Mouse (Mus musculus): ENCODE measurements around the gene Rassf4. TPM values are rescaled to one million over a fixed set of nuclear protein-coding genes. Genes with fewer than 3 reads are reported as not detected.

Gene Rassf4
- 38.7 and 46.7 TPM in 2 replicates for polyA plus RNA-seq (2016; fragmentation: Nextera tagmentation; extraction: Ambion mirVana)

- peak within 1 kb of the TSS; percentile 93 for H3K4me2 ChIP-seq (replicated peaks)
- peak within 1 kb of the TSS; percentile 89 for H3K27ac ChIP-seq
- H3K36me3 ChIP-seq: no peaks in the 10 kb centered on the region
- no peaks in the 10 kb centered on the region for H3K9me3 ChIP-seq (replicated peaks)
- H3K9ac ChIP-seq: peak within 1 kb of the TSS; percentile 64
- peaks cover 46% of the 10 kb centered on the region for H3K4me1 ChIP-seq
- H3K27me3 ChIP-seq: no peaks in the 10 kb centered on the region; the same call in 1 of the 2 replicates
- ATAC-seq (ENCODE audit: low FRiP score): peak; percentile 89
- WGBS: under 1% methylated on average over 44 of the region's 44 CpGs
- peak within 1 kb of the TSS; percentile 49 for H3K4me3 ChIP-seq
These were observed at the start of gene Rassf4 for GRCm38 (mm10) chr6:116673471-116674282. Rassf4 (minus strand) TSS chr6:116673952.

DNA sequence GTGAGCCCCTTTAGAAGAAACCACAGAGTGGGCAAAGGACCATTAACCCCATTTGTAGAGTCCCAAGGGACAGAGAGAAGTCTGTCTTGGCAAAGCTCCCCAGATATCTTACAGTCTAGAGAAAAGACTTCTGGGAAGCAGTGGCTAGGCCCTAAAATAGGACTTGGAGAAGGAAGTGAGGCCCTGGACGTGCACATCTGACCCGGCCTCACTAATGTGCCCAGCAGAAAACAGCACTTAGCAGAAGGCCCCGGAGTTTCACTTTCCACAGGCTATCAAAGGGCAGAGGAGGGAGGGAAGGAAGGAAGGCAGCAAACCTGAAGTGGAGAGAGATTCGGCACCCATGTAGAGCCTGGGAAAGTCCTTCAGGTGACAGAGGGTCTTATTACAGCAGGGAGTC lies 45.2 kb upstream of the Rassf4 start:
- Histone ChIP-seq H3K9ac (no peak overlapping the region), H3K27ac (no peak overlapping the region), H3K4me3 (no peak overlapping the region), H3K9me3 (replicated peaks) (no peaks in the 10 kb centered on the region), H3K4me2 (replicated peaks) (no peak overlapping the region), H3K27me3 (no peaks in the 10 kb centered on the region), H3K36me3 (no peaks in the 10 kb centered on the region), H3K4me1 (no peaks in the 10 kb centered on the region)
- ATAC-seq (ENCODE audit: low FRiP score): no peak
- 95% methylated on average over 4 of the region's 4 CpGs for WGBS

GRCm38 (mm10) chr6:116718361-116718760 lies 44.6 kb upstream of the Rassf4 start:
- Histone ChIP-seq H3K27me3 (no peaks in the 10 kb centered on the region), H3K4me1 (no peaks in the 10 kb centered on the region)
- 85% methylated on average over 4 of the region's 4 CpGs for WGBS

GRCm38 (mm10) chr6:116717851-116718250 lies 44.1 kb upstream of the Rassf4 start:
- H3K4me1 ChIP-seq: no peaks in the 10 kb centered on the region
- no peak overlapping the region for H3K4me2 ChIP-seq (replicated peaks)
- no peaks in the 10 kb centered on the region for H3K9me3 ChIP-seq (replicated peaks)
- H3K27me3 ChIP-seq: no peaks in the 10 kb centered on the region
- H3K4me3 ChIP-seq: no peak overlapping the region
- no peak overlapping the region for H3K27ac ChIP-seq
- H3K9ac ChIP-seq: no peak overlapping the region
- H3K36me3 ChIP-seq: no peaks in the 10 kb centered on the region
- ATAC-seq (ENCODE audit: low FRiP score): no peak
- 95% methylated on average over 7 of the region's 7 CpGs for WGBS

More at GRCm38 (mm10) chr6:116718361-116718760, 44.6 kb upstream of the Rassf4 start:
- Histone ChIP-seq H3K36me3 (no peaks in the 10 kb centered on the region), H3K27ac (no peak overlapping the region), H3K4me3 (no peak overlapping the region), H3K9me3 (replicated peaks) (no peaks in the 10 kb centered on the region), H3K4me2 (replicated peaks) (no peak overlapping the region), H3K9ac (no peak overlapping the region)
- no peak for ATAC-seq (ENCODE audit: low FRiP score)

- H3K9me3 ChIP-seq (replicated peaks): no peaks in the 10 kb centered on the region
- H3K36me3 ChIP-seq: no peaks in the 10 kb centered on the region
- 80% methylated on average over 8 of the region's 8 CpGs for WGBS
- H3K4me3 ChIP-seq: no peak within 1 kb of the TSS
- no peaks in the 10 kb centered on the region for H3K4me1 ChIP-seq
- no peak within 1 kb of the TSS for H3K4me2 ChIP-seq (replicated peaks)
- no peak for ATAC-seq (ENCODE audit: low FRiP score)
- H3K27me3 ChIP-seq: no peaks in the 10 kb centered on the region
- H3K9ac ChIP-seq: 0 out of 2 replicates have a peak within 1 kb of the TSS, but pooled peaks have one; percentile 13
- no peak within 1 kb of the TSS for H3K27ac ChIP-seq
These were observed 42.9 kb upstream of the Rassf4 start, which contains the start of gene Tmem72 for GRCm38 (mm10) chr6:116716666-116717065. Tmem72 (minus strand) TSS chr6:116716913.

DNA sequence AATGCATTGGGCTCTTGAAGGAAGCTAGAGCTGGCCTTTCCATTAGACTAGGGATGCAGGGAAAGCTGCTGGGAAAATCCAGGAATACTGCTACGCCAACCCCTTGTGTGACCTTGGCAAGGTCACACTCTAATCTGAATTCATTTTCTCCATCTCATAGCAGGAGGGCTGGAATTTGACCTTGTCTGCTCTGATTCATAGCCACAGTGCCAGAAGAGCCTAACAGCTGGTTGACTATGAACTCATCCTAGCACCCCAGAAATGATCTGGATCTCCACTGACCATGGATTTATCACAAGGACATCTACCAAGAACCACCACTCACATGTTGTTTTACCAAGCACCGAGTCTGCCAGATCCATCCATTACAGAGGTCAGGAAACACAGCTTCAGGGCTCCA lies 41.4 kb upstream of the Rassf4 start:
- H3K4me1 ChIP-seq: no peaks in the 10 kb centered on the region
- ATAC-seq (ENCODE audit: low FRiP score): no peak
- H3K4me3 ChIP-seq: no peak overlapping the region
- WGBS: 71% methylated on average over 2 of the region's 2 CpGs
- no peaks in the 10 kb centered on the region for H3K27me3 ChIP-seq
- H3K9me3 ChIP-seq (replicated peaks): no peaks in the 10 kb centered on the region
- no peaks in the 10 kb centered on the region for H3K36me3 ChIP-seq
- H3K9ac ChIP-seq: no peak overlapping the region
- H3K4me2 ChIP-seq (replicated peaks): no peak overlapping the region
- no peak overlapping the region for H3K27ac ChIP-seq

DNA sequence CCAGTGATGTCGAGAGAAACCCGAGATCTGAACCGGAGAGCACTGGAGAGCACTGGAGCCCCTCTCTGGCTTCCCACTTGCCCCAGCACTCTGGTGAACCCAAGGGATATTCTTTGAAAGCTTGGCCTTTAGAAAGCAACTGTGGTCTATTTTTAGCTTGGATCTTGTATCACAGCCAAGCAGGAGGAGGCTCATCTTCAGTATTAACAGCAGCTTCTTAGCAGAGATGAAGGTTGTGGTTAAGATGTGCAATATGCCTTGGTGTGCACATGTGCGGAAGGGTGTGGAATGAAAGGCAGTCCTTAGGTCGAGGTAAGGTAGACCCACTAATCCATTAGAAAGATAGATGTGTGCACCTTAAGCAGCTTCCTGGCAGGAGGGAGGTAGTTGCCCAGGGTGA lies 40.8 kb upstream of the Rassf4 start:
- Histone ChIP-seq H3K27ac (no peak overlapping the region), H3K4me1 (no peaks in the 10 kb centered on the region), H3K4me3 (no peak overlapping the region), H3K9ac (no peak overlapping the region), H3K27me3 (no peaks in the 10 kb centered on the region), H3K36me3 (no peaks in the 10 kb centered on the region), H3K4me2 (replicated peaks) (no peak overlapping the region), H3K9me3 (replicated peaks) (no peaks in the 10 kb centered on the region)
- no peak for ATAC-seq (ENCODE audit: low FRiP score)
- WGBS: 79% methylated on average over 5 of the region's 5 CpGs

DNA sequence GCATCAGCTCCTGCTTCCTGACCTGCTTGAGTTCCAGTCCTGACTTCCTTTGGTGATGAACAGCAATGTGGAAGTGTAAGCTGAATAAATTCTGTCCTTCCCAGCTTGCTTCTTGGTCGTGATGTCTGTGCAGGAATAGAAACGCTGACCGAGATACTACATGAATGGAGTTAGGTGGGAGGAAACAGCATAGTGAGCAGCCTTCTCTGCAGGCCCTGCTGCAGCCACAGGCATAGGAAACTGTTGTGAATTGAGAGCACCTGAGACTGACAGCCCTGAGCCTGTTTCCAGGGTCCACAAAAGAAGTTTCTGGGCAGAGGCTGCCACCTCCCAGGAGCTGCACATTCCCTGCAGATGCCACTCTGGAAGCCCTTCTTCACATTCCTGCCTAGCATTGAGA lies 40.2 kb upstream of the Rassf4 start:
- Histone ChIP-seq H3K9ac (no peak overlapping the region), H3K4me1 (no peaks in the 10 kb centered on the region), H3K27ac (no peak overlapping the region), H3K4me3 (no peak overlapping the region), H3K27me3 (no peaks in the 10 kb centered on the region), H3K4me2 (replicated peaks) (no peak overlapping the region), H3K9me3 (replicated peaks) (no peaks in the 10 kb centered on the region), H3K36me3 (no peaks in the 10 kb centered on the region)
- ATAC-seq (ENCODE audit: low FRiP score): no peak
- 83% methylated on average over 3 of the region's 3 CpGs for whole genome bisulfite sequencing

GRCm38 (mm10) chr6:116712503-116712902 lies 38.8 kb upstream of the Rassf4 start:
- H3K4me1 ChIP-seq: no peaks in the 10 kb centered on the region
- H3K27me3 ChIP-seq: no peaks in the 10 kb centered on the region
- no peak for ATAC-seq (ENCODE audit: low FRiP score)
- no peak overlapping the region for H3K4me2 ChIP-seq (replicated peaks)
- no peak overlapping the region for H3K27ac ChIP-seq
- H3K4me3 ChIP-seq: no peak overlapping the region
- WGBS: 79% methylated on average over 3 of the region's 3 CpGs
- no peaks in the 10 kb centered on the region for H3K36me3 ChIP-seq
- H3K9me3 ChIP-seq (replicated peaks): no peaks in the 10 kb centered on the region
- H3K9ac ChIP-seq: no peak overlapping the region

GRCm38 (mm10) chr6:116712062-116712461 lies 38.3 kb upstream of the Rassf4 start:
- Histone ChIP-seq H3K36me3 (no peaks in the 10 kb centered on the region), H3K27ac (no peak overlapping the region), H3K9me3 (replicated peaks) (no peaks in the 10 kb centered on the region), H3K27me3 (no peaks in the 10 kb centered on the region), H3K4me1 (no peaks in the 10 kb centered on the region), H3K4me3 (no peak overlapping the region), H3K9ac (no peak overlapping the region), H3K4me2 (replicated peaks) (no peak overlapping the region)
- WGBS: 31% methylated on average over 5 of the region's 5 CpGs
- no peak for ATAC-seq (ENCODE audit: low FRiP score)

DNA sequence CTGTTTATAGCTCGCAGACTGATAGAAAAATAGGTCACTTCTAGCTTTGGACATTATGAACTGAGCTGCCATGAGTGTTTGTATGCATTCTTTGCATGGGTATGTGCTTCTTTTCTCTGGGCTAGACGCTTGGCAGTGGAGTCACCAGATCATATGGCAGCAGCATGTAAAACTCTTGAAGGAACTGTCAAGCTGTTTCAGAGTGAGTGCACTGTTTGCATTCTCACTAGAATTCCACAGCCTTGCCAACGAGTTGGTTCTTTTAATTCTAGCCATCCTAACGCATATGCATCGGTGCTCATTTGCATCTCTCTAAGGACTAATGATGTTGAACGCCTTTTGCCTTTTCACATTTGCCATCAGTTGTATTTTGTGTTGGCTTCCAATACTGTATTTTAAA lies 30.6 kb upstream of the Rassf4 start:
- H3K4me2 ChIP-seq (replicated peaks): no peak overlapping the region
- ATAC-seq (ENCODE audit: low FRiP score): no peak
- no peak overlapping the region for H3K27ac ChIP-seq
- no peaks in the 10 kb centered on the region for H3K36me3 ChIP-seq
- H3K9me3 ChIP-seq (replicated peaks): no peaks in the 10 kb centered on the region
- H3K4me1 ChIP-seq: no peaks in the 10 kb centered on the region
- no peaks in the 10 kb centered on the region for H3K27me3 ChIP-seq
- WGBS: 56% methylated on average over 6 of the region's 6 CpGs
- no peak overlapping the region for H3K9ac ChIP-seq
- H3K4me3 ChIP-seq: no peak overlapping the region

GRCm38 (mm10) chr6:116700821-116701220 lies 27.1 kb upstream of the Rassf4 start:
- Histone ChIP-seq H3K9me3 (replicated peaks) (no peaks in the 10 kb centered on the region), H3K9ac (no peak overlapping the region), H3K4me3 (no peak overlapping the region), H3K36me3 (no peaks in the 10 kb centered on the region), H3K27me3 (no peaks in the 10 kb centered on the region), H3K4me2 (replicated peaks) (no peak overlapping the region), H3K4me1 (no peaks in the 10 kb centered on the region), H3K27ac (no peak overlapping the region)
- no peak for ATAC-seq (ENCODE audit: low FRiP score)

DNA sequence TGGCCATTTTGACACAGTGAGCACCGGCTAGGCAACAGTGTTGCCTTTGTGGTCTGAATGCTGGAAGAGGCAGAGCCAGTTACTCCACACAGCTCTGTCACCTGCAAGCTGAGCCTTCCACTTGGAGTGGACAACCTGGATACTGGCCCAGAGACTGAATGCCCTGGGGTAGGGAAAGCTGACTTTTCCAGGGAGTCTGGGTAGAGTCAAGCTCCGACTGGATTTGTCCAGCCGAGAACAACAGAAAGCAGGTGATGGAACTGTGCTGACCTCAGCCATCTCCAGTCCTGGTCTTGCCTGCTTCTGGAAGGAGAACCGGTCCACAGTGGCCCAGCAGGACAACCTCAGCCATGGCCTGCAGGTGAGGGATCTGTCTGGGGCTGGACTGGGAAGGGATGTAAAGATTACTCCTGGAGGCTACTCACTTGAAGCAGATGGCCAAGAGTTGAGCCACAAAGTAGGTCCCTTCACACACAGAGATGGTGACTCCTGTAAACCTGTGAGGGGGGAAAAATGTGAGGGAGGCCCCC lies 24.2 kb upstream of the Rassf4 start:
- Histone ChIP-seq H3K9me3 (replicated peaks) (no peaks in the 10 kb centered on the region), H3K36me3 (no peaks in the 10 kb centered on the region), H3K27ac (no peak overlapping the region), H3K9ac (no peak overlapping the region), H3K4me1 (no peaks in the 10 kb centered on the region), H3K4me2 (replicated peaks) (no peak overlapping the region), H3K4me3 (no peak overlapping the region), H3K27me3 (no peaks in the 10 kb centered on the region)
- 91% methylated on average over 4 of the region's 4 CpGs for WGBS
- ATAC-seq (ENCODE audit: low FRiP score): no peak
